Mouse (Mus musculus): ENCODE results near the gene Myh7b.

- TF ChIP-seq CTCF (IDR thresholded peaks at IDR 0.05; ENCODE audit: insufficient read depth, low read length) (no peak), POLR2A (IDR thresholded peaks at IDR 0.05; ENCODE audit: borderline replicate concordance, extremely low read depth, low read depth, low read length) (no peak)
Observed at GRCm38 (mm10) chr2:155613953-155614352, 2.9 kb downstream of the Myh7b start.

Measured in lung, adult 2 months (tissue).